Mouse (Mus musculus) bone marrow macrophage, adult 2 months (primary cell): ENCODE measurements around the gene Stab1.

Experiments
- CTCF ChIP-seq: IDR thresholded peaks from 2 replicates; pipeline ENCODE4 v1.5.1; 2012; ENCODE audit warnings: low read depth, mild to moderate bottlenecking, low read length, moderate library complexity
- POLR2A ChIP-seq: IDR thresholded peaks from 2 replicates; pipeline ENCODE4 v1.6.1; 2012; ENCODE audit warnings: mild to moderate bottlenecking, low read depth, low read length, borderline replicate concordance

DNA sequence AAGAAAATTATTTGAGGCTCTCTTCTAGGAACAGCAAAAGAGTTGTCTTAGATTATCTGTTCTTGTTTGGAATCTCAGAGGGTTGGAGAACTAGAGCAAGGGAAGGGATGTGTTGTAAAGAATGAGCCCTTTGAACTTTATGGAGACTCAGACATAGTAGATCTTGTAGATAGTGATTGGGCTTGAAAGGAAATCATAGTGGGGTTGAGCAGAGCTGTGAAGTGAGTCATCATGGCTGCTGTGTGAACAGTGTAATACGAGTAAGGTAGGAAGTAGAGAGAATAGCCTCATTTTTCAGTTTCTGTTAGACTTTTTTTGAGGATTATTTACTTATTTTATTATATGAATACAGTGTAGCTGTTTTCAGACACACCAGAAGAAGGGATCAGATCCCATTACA is 78.5 kb downstream of the Stab1 start:
- TF ChIP-seq CTCF (no peak), POLR2A (no peak)
